Mouse (Mus musculus) midbrain, embryonic 12.5 days (tissue): Measurements from ENCODE around the gene Zfp84. TPM values are rescaled to one million over a fixed set of nuclear protein-coding genes. Genes with fewer than 3 reads are reported as not detected.

Experiments used
- ATAC-seq: fragments of 200-750 bp; cut with Nextera tagmentation; 2 replicates; pipeline ENCODE4 v1.8.0; 2017; ENCODE audit warnings: low read depth, moderate TSS enrichment, moderate library complexity; ENCODE audit not compliant: low FRiP score
- H3K27ac ChIP-seq: fragments of 300-500 bp; sonication (generic); replicated peaks from 2 replicates; pipeline ENCODE4 v1.5.1; 2016; ENCODE audit warnings: mild to moderate bottlenecking
- H3K27me3 ChIP-seq: fragments of 300-500 bp; sonication (generic); 2 replicates; pipeline ENCODE4 v1.6.1; 2016; ENCODE audit warnings: mild to moderate bottlenecking
- H3K36me3 ChIP-seq: fragments of 300-500 bp; sonication (generic); 2 replicates; pipeline ENCODE4 v1.6.1; 2016
- H3K4me1 ChIP-seq: fragments of 300-500 bp; sonication (generic); 2 replicates; pipeline ENCODE4 v1.6.1; 2016
- H3K4me2 ChIP-seq: fragments of 300-500 bp; sonication (generic); replicated peaks from 2 replicates; pipeline ENCODE4 v1.6.1; 2016; ENCODE audit warnings: mild to moderate bottlenecking, moderate library complexity
- H3K4me3 ChIP-seq: fragments of 300-500 bp; sonication (generic); 2 replicates; pipeline ENCODE4 v1.5.1; 2016; ENCODE audit warnings: mild to moderate bottlenecking
- H3K9ac ChIP-seq: fragments of 300-500 bp; sonication (generic); replicated peaks from 2 replicates; pipeline ENCODE4 v1.6.1; 2016; ENCODE audit warnings: mild to moderate bottlenecking, moderate library complexity
- H3K9me3 ChIP-seq: fragments of 300-500 bp; sonication (generic); 2 replicates; pipeline ENCODE4 v1.6.1; 2016; ENCODE audit warnings: mild to moderate bottlenecking
- WGBS: fragments of 180-500 bp; shearing (Covaris S2); methylation state at CpG from one replicate; pipeline ENCODE4 v1.1.7; 2016; 5-methylcytosine and 5-hydroxymethylcytosine counted together
- microRNA counts: library from miRNA; unstranded; fragments of <30 nt; microRNA quantifications from one replicate; lab custom pipeline; 2017
- microRNA-seq: library from miRNA; unstranded; fragments of <30 nt; microRNA quantifications from one replicate; pipeline ENCODE4, GENCODE M21; 2017
- polyA plus RNA-seq: library from polyadenylated mRNA; unstranded; fragments of >200 nt; fragmentation: Nextera tagmentation; extraction: Ambion mirVana; gene quantifications from 2 replicates; pipeline ENCODE4 v1.2.1, GENCODE M21; 2016

The Zfp84 gene
- polyA plus RNA-seq, 1 experiment from 2014 or later: 18.1 TPM

DNA sequence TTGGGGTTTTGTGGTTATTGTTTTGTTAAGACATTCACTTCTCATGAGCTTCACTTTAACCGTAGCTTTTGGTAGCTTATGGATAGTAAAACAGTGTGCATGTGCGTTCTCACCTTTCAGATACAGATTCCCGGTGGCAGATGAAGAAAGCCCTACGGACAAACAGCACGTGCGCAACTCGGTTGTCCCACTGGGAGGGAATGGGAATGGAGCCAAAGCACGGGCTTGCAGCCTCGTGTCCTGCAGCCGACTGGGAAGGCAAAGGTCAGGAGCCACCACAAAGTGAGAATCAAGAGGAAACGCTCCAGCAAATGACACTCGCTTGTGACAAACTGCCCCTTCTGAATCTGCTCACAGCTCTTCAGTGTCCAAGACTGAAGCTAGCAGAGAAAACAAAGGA, 59.6 kb downstream of the Zfp84 start:
- Histone ChIP-seq H3K9ac (no peak overlapping the region), H3K27ac (no peak overlapping the region), H3K4me2 (no peak overlapping the region), H3K4me3 (no peak overlapping the region), H3K4me1 (no peaks in the 10 kb centered on the region), H3K36me3 (peaks cover 83% of the 10 kb centered on the region), H3K9me3 (no peaks in the 10 kb centered on the region), H3K27me3 (no peaks in the 10 kb centered on the region)
- 95% methylated on average over 12 of the region's 12 CpGs for WGBS
- no peak for ATAC-seq

MicroRNAs encoded within 50 kb of the gene (microRNA counts, 519-probe panel; counts per million panel counts)
- not detected for microRNA mmu-miR-1964 (lab: Ali Mortazavi, UCI)

Small RNA genes lying within 50 kb of the gene (microRNA-seq; reads per million reads assigned to microRNA genes)
- 3.9 reads per million, percentile 15 among the genes with 10 or more reads in this experiment for gene Mir1964

Other genes starting within 250 kb of the Zfp84 start
- 14.0 and 14.6 TPM in 2 replicates for gene Sipa1l3, start 249.9 kb upstream of the Zfp84 start, polyA plus RNA-seq
- gene Catsperg2, start 41.5 kb upstream of the Zfp84 start, polyA plus RNA-seq: 0.13 and 0.41 TPM in 2 replicates
- 11.5 and 11.8 TPM in 2 replicates for gene Zfp30, start 15.4 kb downstream of the Zfp84 start, polyA plus RNA-seq
- gene Zfp790, start 47.6 kb downstream of the Zfp84 start, polyA plus RNA-seq: 24.0 and 26.3 TPM in 2 replicates
- 11.8 and 12.4 TPM in 2 replicates for gene Zfp940, start 85.1 kb downstream of the Zfp84 start, polyA plus RNA-seq
- gene Zfp420, start 91.4 kb downstream of the Zfp84 start, polyA plus RNA-seq: 14.2 and 14.4 TPM in 2 replicates
- gene Zfp27, start 138.0 kb downstream of the Zfp84 start, polyA plus RNA-seq: 14.3 and 15.1 TPM in 2 replicates
- 7.6 and 8.9 TPM in 2 replicates for gene Zfp383, start 139.7 kb downstream of the Zfp84 start, polyA plus RNA-seq
- 14.7 and 18.7 TPM in 2 replicates for gene Zfp74, start 185.5 kb downstream of the Zfp84 start, polyA plus RNA-seq
- gene Zfp568, start 215.4 kb downstream of the Zfp84 start, polyA plus RNA-seq: 14.0 and 14.1 TPM in 2 replicates